Mouse (Mus musculus) urinary bladder, adult 18-20 months (tissue): ENCODE results near the gene Retreg3.
"Not testable (repeated sequence)": the region's sequence is repeated elsewhere in the genome, so short reads cannot be mapped to it uniquely, and the experiment has no call there.

Source experiments
- DNase-seq, 2 experiments: peaks; one replicate each; pipeline ENCODE4 v3.0.0; 2022; ENCODE audit warnings: low spot score in 2 of 2, mixed read lengths in 2 of 2

Gene Retreg3

DNA sequence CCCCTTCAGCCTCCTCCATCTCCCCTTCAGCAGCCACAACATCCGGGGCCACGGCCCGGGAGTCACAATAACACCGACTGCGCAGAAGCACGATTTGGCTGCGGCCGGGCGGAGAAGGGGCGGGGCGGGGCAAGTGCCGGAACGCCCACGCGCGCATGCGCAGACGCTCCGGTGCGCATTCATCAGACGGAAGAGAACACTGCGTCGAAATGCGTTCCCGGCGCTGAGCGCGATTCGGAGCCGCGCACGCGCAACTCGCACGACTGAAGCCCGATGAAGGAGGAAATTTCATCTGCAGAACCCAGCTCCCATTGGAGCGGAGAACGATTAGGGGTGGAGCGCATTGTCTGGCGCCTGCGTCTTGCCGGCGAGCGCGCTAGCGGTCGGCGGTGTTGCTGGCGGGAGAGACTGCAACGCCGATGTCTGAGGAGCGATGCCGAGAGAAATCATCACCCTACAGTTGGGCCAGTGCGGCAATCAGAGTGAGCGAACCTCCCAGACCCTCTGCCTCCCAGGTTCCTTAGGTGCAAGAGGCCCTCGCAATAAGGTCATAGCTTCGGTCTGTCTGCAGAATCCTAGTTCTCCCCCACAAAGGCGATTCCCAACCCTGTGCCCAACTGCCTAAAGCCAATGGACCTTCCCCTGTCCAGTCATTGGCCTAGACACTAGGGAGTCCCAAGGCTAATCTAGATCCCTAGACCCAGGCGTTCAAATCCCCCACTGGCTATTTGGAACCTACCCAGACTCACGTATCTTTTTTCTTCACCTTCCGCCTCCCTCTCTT lies at the start of gene Retreg3, which contains the start of gene Tubg1:
Retreg3 (minus strand) TSS at position 133 of the 784 bp plus-strand sequence.
Tubg1 (plus strand) TSS at position 178 of the 784 bp plus-strand sequence.
- peak; percentile 94 to 97 for DNase-seq

DNA sequence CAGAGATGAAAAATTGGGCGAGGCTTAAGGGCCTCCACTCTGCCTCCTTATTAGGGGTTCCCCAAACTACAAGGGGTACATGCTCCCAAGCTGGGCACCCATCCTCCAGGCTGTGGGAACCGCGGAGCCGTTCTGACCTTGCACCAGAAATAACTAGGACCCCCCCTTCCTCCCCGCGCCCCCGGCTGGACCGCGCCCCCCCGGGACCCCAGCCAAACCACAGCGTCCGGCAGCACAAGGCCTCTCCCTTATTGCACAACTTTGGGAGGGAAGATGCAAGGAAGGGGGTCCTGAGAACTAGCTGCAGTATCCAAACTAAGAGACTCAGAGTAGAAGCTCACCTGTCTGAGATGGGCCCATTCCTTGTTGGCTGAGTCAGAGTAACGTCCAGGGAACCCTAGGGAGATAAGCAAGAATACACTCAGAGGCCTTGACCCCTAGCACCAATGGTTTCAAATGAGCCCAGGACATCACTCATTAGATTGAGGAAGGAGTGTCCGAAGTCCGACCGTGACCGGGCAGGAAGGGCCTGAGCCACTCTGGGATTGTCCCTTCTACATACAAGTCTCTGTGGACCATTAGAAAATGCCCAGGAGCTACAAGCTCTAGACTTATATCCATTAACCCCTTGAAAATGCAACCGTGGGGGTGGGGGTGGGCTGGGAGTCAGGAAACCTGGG lies 48.7 kb upstream of the Retreg3 start:
- peak in 1 of 2 experiments; percentile 66 for DNase-seq

DNA sequence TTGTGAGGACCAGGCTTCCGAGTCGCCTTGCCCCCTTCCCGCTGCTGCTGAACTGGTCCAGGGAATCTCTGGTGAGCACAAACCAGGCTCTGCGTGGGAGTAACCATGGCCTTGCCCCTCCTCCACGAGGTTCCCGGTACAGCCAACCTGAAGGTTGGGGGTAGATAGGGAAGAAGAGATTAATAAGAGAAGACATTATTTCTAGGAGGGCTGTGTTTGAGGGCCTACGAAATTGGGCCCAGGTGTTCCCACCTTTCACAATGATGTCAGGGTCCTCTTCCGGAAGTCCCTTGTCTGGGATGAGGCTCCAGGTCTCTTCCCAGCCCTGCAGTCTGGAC lies 48.2 kb upstream of the Retreg3 start:
- no peak for DNase-seq

DNA sequence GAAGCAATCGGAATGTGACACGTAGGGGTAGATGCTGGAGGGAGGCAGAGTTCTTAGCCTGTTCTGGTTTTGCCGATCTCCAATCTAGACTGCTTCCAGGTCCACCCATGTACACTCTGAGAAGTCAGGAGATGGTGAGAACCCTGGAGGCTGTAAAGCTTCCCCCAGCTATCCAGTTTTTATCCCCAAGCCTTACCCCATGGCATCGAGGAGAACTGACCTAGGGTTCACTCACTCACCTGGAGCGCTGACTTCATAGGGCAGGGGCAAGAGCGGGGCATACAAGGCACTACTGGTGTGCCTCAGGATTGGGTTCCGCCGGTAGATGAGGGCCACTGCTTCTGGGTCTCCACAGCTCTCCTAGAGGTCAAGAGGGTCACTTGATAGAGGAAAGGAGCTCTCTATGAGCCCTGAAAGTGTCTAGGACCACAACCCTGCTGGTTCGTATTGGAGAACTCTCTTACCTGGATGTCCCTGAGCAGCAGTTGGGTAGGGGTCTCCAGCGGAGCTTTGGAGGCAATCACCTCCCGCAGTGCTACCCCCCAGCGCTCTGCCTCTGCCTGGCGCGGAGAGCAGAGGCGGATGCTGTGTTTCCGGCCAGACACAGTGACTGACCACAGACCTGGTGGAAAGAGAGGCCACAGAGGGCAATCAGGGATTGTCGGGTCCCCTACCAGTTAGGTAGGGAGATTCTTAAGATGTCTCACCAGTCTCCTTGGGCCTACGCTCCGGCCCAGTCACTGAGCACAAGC lies 47.7 kb upstream of the Retreg3 start:
- no peak for DNase-seq

GRCm38 (mm10) chr11:101166357-101166756 lies 46.7 kb upstream of the Retreg3 start:
- no peak for DNase-seq

DNA sequence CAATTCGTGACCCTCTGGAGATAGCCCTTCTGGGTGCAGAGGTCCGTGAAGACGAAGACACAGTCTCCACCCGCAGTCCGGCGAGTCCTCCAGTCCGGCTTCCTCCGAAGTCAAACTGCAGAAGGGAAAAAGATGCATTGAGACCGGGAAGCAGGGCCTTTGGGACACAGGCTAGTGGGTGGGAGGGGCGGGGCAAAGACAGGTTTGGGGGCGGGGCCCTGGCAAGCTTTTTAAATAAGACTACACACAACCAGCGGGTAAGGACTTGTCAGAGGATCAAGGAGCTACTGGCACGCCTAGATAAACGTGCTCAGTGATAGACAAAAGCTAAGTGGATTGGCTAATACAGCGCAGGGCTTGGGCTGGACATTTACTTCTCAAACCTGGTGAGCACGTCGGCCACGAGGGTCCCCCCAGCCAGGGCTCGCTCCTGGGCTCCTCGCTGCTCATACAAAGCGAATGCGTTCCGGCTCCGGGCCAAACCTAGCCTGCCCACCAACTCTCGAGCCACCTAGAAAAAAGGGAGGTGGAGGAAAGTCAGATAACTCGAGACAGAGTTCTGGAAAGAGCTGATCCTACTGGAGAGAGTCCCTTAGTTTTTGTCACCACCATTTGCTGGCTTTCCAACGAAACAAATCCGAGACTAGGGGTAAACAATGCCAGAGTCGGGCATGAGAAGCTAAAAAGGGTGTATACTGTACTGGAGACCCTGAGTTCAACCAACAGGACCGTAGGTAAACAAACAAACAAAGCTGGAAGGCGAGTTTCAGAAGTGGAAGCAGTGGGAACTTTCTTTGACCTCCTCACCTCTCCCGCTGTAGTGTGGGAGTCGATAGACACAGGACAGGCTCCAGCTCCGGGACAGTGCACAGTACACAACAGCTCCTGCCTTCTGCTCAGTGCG lies 45.2 kb upstream of the Retreg3 start:
- no peak for DNase-seq

- no peak for DNase-seq
Observed at GRCm38 (mm10) chr11:101164351-101164665, 44.6 kb upstream of the Retreg3 start.

DNA sequence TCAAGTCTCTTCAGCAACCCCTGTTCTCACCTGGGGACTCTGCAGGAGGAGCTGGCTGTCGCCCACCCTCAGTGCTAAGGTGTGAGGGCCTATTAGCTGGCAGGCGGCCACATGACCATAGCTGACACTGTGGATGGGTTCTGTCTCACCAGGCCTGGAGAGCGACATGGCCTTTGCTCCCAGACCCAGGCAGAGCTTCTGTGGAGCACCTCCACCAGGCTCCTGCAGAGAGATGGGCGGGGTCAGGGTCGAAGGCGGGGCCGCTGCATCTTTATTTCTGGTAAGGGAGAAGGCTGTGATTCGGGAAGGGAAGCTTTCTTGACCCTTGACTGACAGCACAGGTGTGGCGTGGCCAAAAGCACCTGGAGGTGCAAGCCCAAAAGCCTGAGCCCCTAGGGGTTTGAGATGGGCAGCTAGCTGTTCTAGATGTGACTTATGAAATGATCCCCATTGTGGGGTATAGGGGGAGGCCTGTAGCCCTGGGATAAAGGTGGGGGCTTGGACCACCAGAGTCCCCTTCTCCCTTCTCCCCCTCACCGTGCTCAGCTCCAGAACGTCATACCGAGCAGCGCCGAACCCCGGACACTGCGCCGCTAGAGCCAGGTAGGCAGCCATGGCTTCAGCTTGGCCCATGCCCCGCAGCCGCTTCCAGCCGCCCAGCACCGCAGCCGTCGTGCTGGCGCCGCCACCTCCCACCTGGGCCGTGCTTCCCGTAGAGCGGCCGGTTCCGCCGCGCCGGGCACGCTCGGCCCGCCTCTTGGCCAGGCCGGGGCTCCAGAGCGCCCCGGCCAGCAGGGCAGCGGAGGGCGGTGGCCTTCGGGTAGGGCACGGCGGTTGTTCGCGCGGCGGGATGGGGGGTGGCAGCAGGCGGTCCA lies 44.0 kb upstream of the Retreg3 start:
- DNase-seq: no peak

DNA sequence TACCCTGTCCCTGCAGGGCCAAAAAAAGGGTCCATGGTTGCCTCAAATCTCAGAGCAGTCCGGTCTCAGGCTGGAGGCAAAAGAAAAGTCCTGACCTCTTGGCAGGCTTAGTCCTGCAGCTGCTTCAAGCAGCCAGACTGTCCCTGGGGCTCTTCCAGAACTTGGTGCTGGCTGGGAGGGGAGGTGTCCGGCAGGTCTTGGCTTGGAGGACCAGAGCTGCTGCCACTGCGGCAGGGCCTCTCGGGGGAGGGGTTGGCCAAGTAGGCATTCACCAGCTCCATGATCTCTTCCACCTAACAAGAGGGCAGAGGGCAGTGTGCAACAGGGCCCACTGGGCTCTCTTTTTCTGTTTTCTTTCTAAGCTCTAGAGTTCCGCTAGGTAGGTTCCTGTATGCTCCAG lies 43.1 kb upstream of the Retreg3 start:
- no peak for DNase-seq

GRCm38 (mm10) chr11:101162301-101162700 lies 42.6 kb upstream of the Retreg3 start:
- no peak for DNase-seq

GRCm38 (mm10) chr11:101161551-101161950 lies 41.9 kb upstream of the Retreg3 start:
- DNase-seq: no peak

GRCm38 (mm10) chr11:101160981-101161505 lies 41.4 kb upstream of the Retreg3 start:
- not testable (repeated sequence) for DNase-seq

DNA sequence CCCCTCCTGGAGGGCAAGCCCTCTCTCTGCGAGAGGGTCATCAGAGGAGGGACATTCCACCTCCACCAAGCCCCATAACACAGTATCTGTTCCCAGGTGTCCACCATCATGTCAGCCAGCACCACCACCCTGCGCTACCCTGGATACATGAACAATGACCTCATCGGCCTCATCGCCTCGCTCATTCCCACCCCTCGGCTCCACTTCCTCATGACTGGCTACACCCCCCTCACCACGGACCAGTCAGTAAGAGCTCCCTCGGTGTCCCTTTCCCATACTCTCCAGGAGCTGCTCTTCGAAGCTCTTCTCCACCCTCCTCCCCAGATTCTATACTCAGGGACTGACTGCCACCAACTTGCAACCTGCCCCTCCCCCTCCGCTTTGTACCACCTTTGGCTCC lies 40.5 kb upstream of the Retreg3 start:
- DNase-seq: not testable (repeated sequence)

DNA sequence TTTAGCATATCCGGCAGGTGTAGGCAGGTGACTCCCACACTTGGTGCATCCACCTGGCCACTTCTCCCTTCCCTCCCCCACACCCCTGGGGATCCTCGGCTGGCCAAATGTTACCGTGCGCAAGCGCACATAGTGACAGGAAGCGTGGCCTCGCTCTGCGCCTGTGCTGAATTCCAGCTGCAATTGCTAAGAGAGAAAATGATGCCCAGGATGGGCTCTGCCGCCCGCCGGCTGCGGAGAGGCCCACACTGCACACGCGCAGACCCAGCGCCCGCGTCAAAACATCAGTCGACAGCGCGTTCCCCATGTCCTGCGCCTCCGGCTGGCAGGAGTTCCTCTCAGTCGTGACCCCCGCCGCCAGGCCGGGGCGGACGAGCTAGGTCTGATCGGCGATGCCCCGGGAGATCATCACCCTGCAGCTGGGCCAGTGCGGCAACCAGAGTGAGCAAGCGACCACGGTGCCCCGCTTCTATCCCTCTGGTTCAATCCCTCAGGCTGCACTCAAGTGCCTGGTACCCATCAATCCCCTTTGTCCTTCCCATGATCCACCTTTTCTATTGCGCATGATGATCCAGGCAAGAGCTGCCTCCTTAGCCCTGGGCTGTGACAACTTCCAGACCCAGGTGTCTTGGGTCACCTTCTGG lies 36.2 kb upstream of the Retreg3 start, which contains the start of gene Tubg2:
Tubg2 (plus strand) TSS at position 180 of the 644 bp plus-strand sequence.
- DNase-seq: no peak

DNA sequence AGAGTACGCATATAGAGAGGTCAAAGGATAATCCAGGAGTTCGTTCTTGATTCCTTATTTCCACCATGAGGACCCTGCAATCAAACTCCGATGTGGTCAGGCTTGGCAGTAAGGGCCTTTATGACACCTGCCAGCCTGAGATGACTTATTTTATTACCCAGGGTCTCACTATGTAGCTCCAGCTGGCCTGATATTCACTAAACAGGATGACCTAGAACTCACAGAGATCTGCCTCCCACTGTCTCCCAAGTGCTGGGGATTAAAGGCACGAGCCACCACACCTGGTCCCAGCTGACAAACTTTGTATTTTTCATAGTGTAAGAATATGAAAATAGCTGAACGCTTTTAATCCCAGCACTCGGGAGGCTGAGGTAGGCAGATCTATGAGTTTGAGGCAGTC lies 35.5 kb upstream of the Retreg3 start:
- DNase-seq: no peak

- DNase-seq: no peak
Observed at GRCm38 (mm10) chr11:101154648-101155047, 35.0 kb upstream of the Retreg3 start.

DNA sequence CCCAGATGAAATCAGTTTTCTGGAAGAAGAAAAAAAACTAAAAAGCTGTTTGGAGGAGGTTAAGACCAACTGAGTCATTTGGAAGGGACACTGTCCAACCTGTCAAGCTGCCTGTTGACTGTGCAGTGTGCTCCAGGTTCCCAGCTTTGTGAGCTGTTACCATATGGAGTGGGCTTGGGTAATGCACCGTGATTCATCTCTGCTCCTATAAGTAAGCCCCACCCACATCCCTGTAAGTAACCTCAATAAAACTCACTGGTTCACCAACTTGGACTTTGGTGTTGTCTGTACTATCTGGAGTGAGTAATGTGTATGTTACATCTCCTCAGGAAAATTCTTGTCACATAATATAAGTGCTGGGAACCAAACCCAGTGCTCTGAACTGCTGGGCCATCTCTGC lies 33.1 kb upstream of the Retreg3 start:
- no peak for DNase-seq

- DNase-seq: no peak
Observed at GRCm38 (mm10) chr11:101151063-101151462, 31.4 kb upstream of the Retreg3 start.

GRCm38 (mm10) chr11:101149178-101150105 lies 29.7 kb upstream of the Retreg3 start:
- DNase-seq: no peak
